Mouse (Mus musculus) heart, embryonic 11.5 days (tissue): ENCODE measurements at regions not wholly inside any gene's neighbourhood (a gene's known extent, or its start where the extent isn't known, plus 50 kb on each side); places are given as distances from the start of the nearest gene placed in this dataset.
A peak's percentile ranks its signal among the peaks of the same experiment; 100 is the strongest.

ENCODE experiments used
- ATAC-seq: fragments of 200-750 bp; cut with Nextera tagmentation; replicated peaks from 2 replicates; pipeline ENCODE4 v1.8.0; 2017; ENCODE audit warnings: moderate library complexity; ENCODE audit not compliant: insufficient number of reproducible peaks, low FRiP score, low TSS enrichment
- H3K27ac ChIP-seq: fragments of 300-500 bp; sonication (generic); 2 replicates; pipeline ENCODE4 v1.5.1; 2014; ENCODE audit warnings: mild to moderate bottlenecking, low read depth, low read length
- H3K27me3 ChIP-seq: fragments of 300-500 bp; sonication (generic); 2 replicates; pipeline ENCODE4 v1.6.1; 2014; ENCODE audit warnings: mild to moderate bottlenecking, low read length, mixed read lengths; ENCODE audit not compliant: control insufficient read depth, insufficient read depth
- H3K36me3 ChIP-seq: fragments of 300-500 bp; sonication (generic); 2 replicates; pipeline ENCODE4 v1.6.1; 2014; ENCODE audit warnings: mild to moderate bottlenecking, low read length, moderate library complexity, mixed read lengths; ENCODE audit not compliant: control insufficient read depth, insufficient read depth
- H3K4me1 ChIP-seq: fragments of 300-500 bp; sonication (generic); 2 replicates; pipeline ENCODE4 v1.6.1; 2014; ENCODE audit warnings: low read length; ENCODE audit not compliant: control insufficient read depth, insufficient read depth
- H3K4me2 ChIP-seq: fragments of 300-500 bp; sonication (generic); 2 replicates; pipeline ENCODE4 v1.6.1; 2014; ENCODE audit warnings: mild to moderate bottlenecking, moderate library complexity
- H3K4me3 ChIP-seq: fragments of 300-500 bp; sonication (generic); 2 replicates; pipeline ENCODE4 v1.5.1; 2014; ENCODE audit warnings: low read depth, low read length
- H3K9ac ChIP-seq: fragments of 300-500 bp; sonication (generic); 2 replicates; pipeline ENCODE4 v1.6.1; 2014; ENCODE audit warnings: mild to moderate bottlenecking, low read depth, low read length, moderate library complexity
- H3K9me3 ChIP-seq: fragments of 300-500 bp; sonication (generic); replicated peaks from 2 replicates; pipeline ENCODE4 v1.6.1; 2016; ENCODE audit warnings: low read length; ENCODE audit not compliant: control insufficient read depth
- WGBS: fragments of 180-500 bp; shearing (Covaris S2); extraction: QIAGEN DNeasy Blood & Tissue Kit; methylation state at CpG from one replicate; pipeline ENCODE4 v1.1.7; 2014; ENCODE audit not compliant: insufficient replicate concordance; 5-methylcytosine and 5-hydroxymethylcytosine counted together

DNA sequence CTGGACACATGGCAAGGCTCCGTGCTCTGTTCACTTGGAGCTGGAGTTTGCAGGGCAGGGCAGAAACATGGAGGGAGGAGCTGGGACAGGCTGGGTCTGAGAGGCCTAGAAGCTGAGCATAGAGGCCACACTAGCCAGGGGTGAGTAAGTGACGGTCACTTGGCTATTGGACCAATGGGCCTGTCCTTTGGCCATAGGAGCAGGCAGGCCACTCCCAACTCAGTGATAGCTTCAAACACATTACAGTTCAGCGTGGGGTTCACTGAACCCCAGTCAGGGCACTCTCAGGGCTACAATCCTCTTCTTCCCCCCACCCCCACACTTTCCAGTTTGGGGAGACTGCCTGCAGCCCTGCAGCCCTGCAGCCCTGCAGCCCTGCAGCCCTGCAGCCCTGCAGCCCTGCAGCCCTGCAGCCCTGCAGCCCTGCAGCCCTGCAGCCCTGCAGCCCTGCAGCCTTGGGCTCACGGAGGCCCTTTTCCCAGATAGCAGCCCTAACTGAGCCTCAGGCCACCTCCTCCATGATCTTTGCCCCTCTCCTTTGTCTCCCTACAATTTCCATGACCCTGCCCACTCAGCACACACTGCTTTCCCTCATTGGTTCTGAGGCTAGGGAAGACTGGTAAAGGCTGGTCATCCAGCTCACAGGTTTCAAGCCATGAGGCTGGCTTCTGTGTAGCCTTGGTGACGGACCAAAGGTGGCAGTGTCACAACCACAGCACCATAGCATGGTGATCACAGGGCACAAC is 285.3 kb downstream of the Cdh26 start:
- Histone ChIP-seq H3K36me3 (no peaks in the 10 kb centered on the region), H3K4me1 (no peaks in the 10 kb centered on the region), H3K27ac (no peak overlapping the region), H3K27me3 (no peaks in the 10 kb centered on the region), H3K4me3 (no peak overlapping the region), H3K4me2 (no peak overlapping the region), H3K9ac (no peak overlapping the region), H3K9me3 (no peaks in the 10 kb centered on the region)
- 65% methylated on average over 4 of the region's 5 CpGs for WGBS
- no peak for ATAC-seq

- Histone ChIP-seq H3K4me1 (no peaks in the 10 kb centered on the region), H3K27ac (no peak overlapping the region), H3K4me2 (no peak overlapping the region), H3K27me3 (no peaks in the 10 kb centered on the region), H3K36me3 (no peaks in the 10 kb centered on the region), H3K9ac (no peak overlapping the region), H3K9me3 (no peaks in the 10 kb centered on the region), H3K4me3 (no peak overlapping the region)
- 77% methylated on average over 5 of the region's 5 CpGs for WGBS
- ATAC-seq, result no peak
Observed at GRCm38 (mm10) chr2:178718048-178718447, 287.7 kb downstream of the Cdh26 start.

DNA sequence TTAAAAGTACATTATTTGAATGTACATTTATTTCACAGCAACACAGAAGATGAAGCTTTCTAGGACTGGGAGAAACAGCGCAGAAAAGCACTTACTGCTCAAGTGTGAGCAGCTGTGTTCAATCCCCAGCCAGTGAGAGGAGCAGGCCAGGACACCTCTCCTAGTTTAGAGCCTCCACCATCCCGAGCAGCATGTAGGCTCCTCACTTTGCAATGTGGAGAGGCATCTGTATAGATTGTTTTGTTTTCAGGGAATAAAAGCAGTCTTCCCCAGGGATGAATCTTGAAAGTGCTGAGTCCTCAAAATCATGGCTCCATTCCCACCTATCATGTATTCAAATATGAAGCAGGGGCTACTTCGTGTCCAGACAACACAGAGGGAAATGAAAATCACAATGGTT is 293.1 kb downstream of the Cdh26 start:
- 49% methylated on average over 3 of the region's 3 CpGs for WGBS
- ATAC-seq, result no peak
- 0 out of 2 replicates have a peak, but pooled peaks cover 2% of the 10 kb centered on the region for H3K27me3 ChIP-seq
- H3K9ac ChIP-seq, result no peak overlapping the region
- H3K4me2 ChIP-seq, result no peak overlapping the region
- no peaks in the 10 kb centered on the region for H3K9me3 ChIP-seq
- H3K4me1 ChIP-seq, result no peaks in the 10 kb centered on the region
- H3K27ac ChIP-seq, result no peak overlapping the region
- no peaks in the 10 kb centered on the region for H3K36me3 ChIP-seq
- no peak overlapping the region for H3K4me3 ChIP-seq

DNA sequence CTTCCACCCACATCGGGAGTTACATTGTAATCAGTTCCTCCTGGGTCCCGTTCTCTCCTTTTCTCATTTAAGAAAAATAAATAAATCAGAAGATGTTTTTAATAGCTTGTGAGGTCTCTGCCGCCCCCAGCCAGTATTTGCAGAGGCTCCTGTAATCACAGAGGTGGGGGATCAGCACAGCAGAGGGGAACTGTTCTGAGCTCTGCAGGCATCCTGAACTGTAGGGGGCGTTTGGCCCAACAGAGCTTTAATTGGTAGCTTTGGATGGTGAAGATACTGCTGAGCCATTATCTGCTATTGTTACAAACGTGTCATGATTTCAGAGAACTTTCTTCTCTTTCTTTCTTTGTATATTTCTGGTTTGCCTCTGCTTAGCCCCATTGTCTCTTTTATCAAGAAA is 293.9 kb downstream of the Cdh26 start:
- Histone ChIP-seq H3K36me3 (no peaks in the 10 kb centered on the region), H3K27me3 (0 out of 2 replicates have a peak, but pooled peaks cover 2% of the 10 kb centered on the region), H3K4me2 (no peak overlapping the region), H3K9ac (no peak overlapping the region), H3K4me3 (no peak overlapping the region), H3K4me1 (no peaks in the 10 kb centered on the region), H3K27ac (no peak overlapping the region), H3K9me3 (no peaks in the 10 kb centered on the region)
- WGBS, result 8% methylated on average over 5 of the region's 5 CpGs
- no peak for ATAC-seq

DNA sequence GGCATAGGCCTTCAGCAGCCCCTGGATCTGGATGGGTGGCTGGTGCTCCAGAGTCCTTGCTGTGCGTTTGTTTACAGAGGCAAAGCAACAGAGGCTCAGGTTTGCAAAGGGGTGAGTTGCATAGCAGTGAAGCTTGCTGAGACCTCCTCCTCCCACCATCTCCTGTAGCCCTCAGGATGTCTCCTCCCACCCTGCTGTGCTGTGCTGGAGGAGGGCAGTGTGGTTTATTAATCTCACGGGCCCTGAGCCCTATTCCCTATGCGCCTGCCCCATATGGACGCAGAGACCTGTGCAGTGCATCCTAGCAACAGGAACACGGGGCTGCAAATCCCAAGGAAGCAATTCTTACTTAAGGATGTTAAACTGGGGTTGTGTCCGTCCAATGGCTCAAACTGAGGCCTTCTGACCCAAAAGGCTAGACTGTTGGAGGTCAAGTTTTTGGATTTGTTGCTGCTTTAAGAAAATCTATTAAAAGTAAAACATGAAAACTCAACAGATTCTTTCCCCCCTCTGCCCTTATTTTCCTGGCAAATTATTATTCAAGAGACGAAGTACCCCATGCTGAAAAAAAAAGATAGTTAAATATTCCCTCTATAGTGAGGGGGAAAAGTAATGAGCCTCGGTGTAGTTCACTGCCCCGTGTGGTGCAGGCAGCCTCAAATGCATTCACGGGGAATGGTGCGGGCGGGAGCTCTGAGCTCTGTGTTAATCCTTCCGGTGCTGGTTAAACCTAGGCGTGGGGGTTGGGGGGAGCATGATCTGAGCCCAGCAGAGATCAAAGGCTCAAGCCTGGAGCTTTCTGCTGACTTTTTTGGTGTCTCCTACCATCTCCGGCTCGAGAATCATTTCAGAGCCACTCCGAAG is 297.8 kb downstream of the Cdh26 start:
- ATAC-seq, result no peak
- H3K4me3 ChIP-seq, result no peak overlapping the region
- WGBS, result 6% methylated on average over 17 of the region's 17 CpGs
- H3K4me1 ChIP-seq, result no peaks in the 10 kb centered on the region
- no peaks in the 10 kb centered on the region for H3K9me3 ChIP-seq
- no peaks in the 10 kb centered on the region for H3K36me3 ChIP-seq
- no peak overlapping the region for H3K27ac ChIP-seq
- H3K27me3 ChIP-seq, result 0 out of 2 replicates have a peak, but pooled peaks cover 2% of the 10 kb centered on the region
- peak overlapping the region; percentile 48 for H3K4me2 ChIP-seq
- no peak overlapping the region for H3K9ac ChIP-seq

- Histone ChIP-seq H3K9ac (no peak overlapping the region), H3K4me1 (no peaks in the 10 kb centered on the region), H3K4me3 (no peak overlapping the region), H3K9me3 (no peaks in the 10 kb centered on the region), H3K36me3 (no peaks in the 10 kb centered on the region), H3K4me2 (peak overlapping the region; percentile 48), H3K27ac (no peak overlapping the region), H3K27me3 (0 out of 2 replicates have a peak, but pooled peaks cover 2% of the 10 kb centered on the region)
- WGBS, result 4% methylated on average over 7 of the region's 7 CpGs
- no peak for ATAC-seq
Observed at GRCm38 (mm10) chr2:178728794-178729120, 298.4 kb downstream of the Cdh26 start.

- no peaks in the 10 kb centered on the region for H3K9me3 ChIP-seq
- WGBS, result 6% methylated on average over 2 of the region's 2 CpGs
- no peaks in the 10 kb centered on the region for H3K36me3 ChIP-seq
- no peak for ATAC-seq
- H3K27ac ChIP-seq, result no peak overlapping the region
- H3K27me3 ChIP-seq, result no peaks in the 10 kb centered on the region
- no peak overlapping the region for H3K9ac ChIP-seq
- no peak overlapping the region for H3K4me2 ChIP-seq
- no peaks in the 10 kb centered on the region for H3K4me1 ChIP-seq
- H3K4me3 ChIP-seq, result no peak overlapping the region
Observed at GRCm38 (mm10) chr2:178735099-178735498, 304.8 kb downstream of the Cdh26 start.

DNA sequence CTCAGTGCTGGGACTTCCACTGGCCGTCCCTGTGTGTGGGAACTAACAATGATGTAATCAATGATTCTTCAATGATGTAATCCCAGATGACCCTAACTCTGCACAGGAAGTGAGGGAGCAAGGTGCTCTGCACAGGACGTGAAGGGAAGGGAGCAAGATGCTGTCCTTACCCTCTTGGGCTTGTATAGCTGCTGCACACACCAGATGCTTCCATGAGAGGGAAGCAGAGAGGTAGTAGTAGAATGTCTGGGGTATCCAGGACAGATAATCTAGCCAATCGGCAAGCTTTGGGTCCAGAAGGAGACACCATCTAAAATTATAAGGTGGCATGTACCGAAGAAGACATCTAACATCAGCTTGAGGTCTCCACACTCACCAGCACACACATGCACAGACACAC is 314.3 kb downstream of the Cdh26 start:
- no peaks in the 10 kb centered on the region for H3K36me3 ChIP-seq
- no peaks in the 10 kb centered on the region for H3K27me3 ChIP-seq
- WGBS, result 59% methylated on average over 4 of the region's 4 CpGs
- no peak overlapping the region for H3K4me3 ChIP-seq
- no peak overlapping the region for H3K4me2 ChIP-seq
- no peak for ATAC-seq
- H3K27ac ChIP-seq, result no peak overlapping the region
- H3K4me1 ChIP-seq, result no peaks in the 10 kb centered on the region
- H3K9ac ChIP-seq, result no peak overlapping the region
- H3K9me3 ChIP-seq, result no peaks in the 10 kb centered on the region
